Mouse (Mus musculus): Measurements from ENCODE around the gene Capns2.
"Not testable (repeated sequence)": the region's sequence is repeated elsewhere in the genome, so short reads cannot be mapped to it uniquely, and the experiment has no call there.

The Capns2 gene
- long read RNA-seq, experiment 1: 0 reads
- long read RNA-seq, experiment 2: 0 reads

- intact Hi-C loops (cut with DNase I): no loop called here
Observed at GRCm38 (mm10) chr8:92901107-92901506, at the start of gene Capns2. Gene Capns2 (plus strand): TSS chr8:92901407.

GRCm38 (mm10) chr8:92853188-92853983, 47.8 kb upstream of the Capns2 start:
- intact Hi-C loops (cut with DNase I): no loop called here

DNA sequence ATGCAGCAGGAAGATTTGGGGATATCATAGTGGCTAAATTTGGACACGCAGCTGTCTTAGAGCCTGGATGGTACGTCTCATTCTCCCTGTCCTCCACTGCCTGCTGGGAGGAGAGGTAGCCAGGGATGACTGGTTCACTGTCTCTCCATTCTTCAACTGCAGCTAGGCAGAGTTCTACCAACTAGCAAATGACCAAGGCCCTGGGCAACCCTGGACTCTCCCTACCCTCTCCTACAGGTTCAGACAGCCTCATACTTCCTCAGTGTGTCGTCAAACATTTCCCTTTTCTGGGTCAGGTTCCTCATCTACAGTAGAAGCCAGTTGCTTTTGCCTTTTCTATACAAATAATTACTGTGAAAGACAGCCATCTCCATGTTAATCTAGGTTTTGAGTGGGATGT, 46.5 kb upstream of the Capns2 start:
- intact Hi-C loops (cut with DNase I): no loop called here

- intact Hi-C loops (cut with DNase I): no loop called here
Observed at GRCm38 (mm10) chr8:92855171-92855894, 45.9 kb upstream of the Capns2 start, which contains the start of gene Lpcat2. Gene Lpcat2 (plus strand): TSS chr8:92855339.

- intact Hi-C loops (cut with DNase I): no loop called here
Observed at GRCm38 (mm10) chr8:92856273-92856986, 44.8 kb upstream of the Capns2 start.

DNA sequence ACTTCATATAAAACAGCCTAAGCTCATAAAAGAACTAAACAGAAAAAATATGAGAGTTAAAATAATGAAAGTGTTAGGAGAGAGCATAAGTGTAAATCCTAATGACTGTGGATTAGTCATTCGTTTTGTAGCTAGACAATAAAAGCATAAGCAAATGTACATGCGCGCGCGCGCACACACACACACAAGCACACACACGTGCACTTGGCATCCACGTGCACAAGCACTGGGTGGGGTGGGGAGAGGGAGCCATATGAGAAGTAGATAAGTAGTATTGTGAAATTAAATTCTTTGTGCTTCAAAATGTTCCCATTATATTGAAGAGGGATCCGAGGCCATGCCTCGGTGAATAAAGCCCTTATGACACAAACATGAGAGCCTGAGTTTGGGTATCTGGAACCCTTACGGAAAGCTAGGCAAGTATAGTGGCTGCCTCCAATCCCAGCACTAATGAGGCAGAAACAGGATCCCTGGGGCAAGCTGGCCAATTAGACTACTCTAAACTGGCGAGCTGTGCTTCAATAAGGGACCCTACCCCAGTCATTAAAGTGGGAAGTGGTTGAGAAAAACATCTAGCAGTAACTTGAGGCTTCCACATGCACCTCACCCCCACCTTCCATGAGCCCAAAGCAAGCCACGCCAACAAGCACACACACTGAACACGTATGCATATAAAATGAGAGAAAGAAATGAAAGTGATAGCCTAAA, 42.6 kb upstream of the Capns2 start:
- intact Hi-C loops (cut with DNase I): no loop called here

- intact Hi-C loops (cut with DNase I): no loop called here
Observed at GRCm38 (mm10) chr8:92861977-92862376, 39.2 kb upstream of the Capns2 start.

DNA sequence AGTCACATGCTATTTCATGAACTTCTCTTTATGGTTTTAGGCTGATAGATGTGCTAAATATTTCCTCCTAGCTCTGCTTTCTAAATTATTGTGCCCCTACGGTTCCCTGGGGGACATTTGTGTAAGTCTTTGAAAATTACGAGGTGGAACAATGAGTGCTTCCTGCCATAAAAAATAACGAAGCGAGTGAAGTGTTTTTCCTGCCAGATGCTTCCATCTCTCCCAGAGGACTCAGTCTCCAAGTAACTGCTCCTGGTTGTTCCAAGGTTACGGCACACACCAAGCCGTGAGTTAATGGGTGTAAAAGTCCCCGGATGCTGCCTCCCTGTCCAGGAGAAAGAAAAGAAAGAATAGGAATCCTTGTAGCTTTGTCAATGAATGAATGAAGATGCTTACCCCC, 30.9 kb upstream of the Capns2 start:
- intact Hi-C loops (cut with DNase I): no loop called here

DNA sequence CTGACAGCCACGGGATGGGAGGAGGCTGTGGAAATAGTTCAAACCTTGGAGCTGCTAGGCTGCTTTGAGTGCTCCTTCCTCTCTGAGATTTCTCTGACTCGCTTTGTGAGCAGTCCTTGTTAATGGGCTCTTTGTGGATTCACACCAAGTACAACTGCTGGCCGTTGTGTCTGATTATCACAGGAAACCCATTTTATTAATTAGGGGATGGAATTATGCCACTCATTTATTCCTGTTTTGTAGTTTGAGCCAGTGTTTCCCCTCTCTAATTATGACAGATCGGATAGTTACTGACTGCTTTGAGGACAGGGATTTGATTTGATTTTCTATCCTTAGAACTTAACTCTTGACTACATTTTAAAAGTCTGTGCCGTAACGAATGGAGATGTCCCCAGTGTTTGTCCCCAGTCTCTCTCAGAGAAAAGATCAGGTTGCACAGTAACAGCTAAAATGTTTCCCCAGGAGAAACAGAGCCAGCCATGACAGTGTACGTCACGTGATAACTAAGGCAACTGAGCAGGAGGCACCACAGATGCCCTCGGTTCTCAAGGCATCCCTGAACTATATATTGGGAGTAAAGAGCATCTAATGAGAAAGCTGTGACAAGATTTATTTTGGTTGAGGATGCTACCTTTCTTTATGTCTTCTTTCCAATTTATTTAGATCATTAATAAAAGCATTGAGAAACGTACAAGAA, 29.0 kb upstream of the Capns2 start:
- intact Hi-C loops (cut with DNase I): no loop called here

GRCm38 (mm10) chr8:92875795-92876194, 25.4 kb upstream of the Capns2 start:
- intact Hi-C loops (cut with DNase I): no loop called here

GRCm38 (mm10) chr8:92881247-92881646, 20.0 kb upstream of the Capns2 start:
- intact Hi-C loops (cut with DNase I): no loop called here

DNA sequence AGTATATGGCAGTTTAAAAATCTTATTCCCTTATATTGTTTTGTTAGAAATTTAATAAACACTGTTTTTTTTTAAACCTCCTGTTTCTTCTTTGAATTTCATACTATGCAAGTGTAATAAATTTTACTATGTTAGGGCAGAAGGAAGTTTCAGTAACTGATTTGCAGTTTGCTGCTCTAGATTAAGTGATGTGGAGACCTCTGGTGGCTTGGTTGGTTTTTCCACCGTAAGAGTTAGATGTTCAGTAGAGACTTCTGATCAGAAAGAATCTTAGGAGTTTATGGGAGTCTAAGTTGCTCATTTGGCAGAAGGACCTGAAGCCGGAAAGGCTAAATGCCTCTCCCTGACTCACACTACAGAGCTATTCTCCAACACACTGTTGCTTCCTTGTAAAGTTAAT, 17.4 kb upstream of the Capns2 start:
- intact Hi-C loops (cut with DNase I): loop anchor here (2.0 kb wide), 1 partner anchor 65 kb away; no protein-coding TSS in a partner anchor

DNA sequence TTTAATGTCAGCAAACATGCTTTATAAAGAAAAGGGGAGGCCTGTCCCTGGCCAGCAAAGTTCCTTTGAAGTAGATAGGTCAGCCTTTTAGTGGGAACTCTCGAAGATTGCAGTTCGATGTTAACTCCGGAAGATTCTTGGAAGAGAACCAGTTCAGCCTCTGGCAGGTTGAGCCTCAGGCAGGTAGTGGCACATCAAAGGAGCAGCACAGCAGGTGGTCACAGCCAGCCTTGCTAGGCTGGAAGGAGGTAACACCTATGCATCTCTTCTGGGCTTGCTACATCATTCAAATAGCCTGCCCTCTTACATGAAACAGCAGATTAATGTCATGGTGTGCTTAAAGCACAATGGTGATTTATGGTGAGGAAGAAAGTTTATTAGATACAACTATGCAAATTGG, 9.0 kb upstream of the Capns2 start:
- intact Hi-C loops (cut with DNase I): not testable (repeated sequence)

GRCm38 (mm10) chr8:92893870-92894269, 7.3 kb upstream of the Capns2 start:
- intact Hi-C loops (cut with DNase I): no loop called here

- intact Hi-C loops (cut with DNase I): no loop called here
Observed at GRCm38 (mm10) chr8:92895053-92895452, 6.2 kb upstream of the Capns2 start.

DNA sequence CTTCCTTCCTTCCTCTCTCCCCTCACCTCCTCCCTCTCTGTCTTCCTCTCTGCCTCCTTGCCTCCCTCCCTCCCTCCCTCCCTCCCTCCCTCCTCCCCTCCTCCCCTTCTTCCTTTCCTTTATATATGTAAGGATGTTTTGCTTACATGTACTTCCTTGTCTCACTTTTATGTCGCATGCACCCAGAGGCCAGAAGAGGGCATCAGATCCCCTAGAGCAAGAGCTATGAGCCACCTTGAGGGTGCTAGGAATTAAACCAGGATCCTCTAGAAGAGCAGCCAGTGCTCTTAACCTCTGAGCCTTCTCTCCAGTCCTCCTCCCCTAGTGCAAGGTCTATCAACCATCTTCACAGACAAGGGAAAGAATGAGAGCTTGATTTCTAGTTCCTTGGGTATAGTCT, 5.2 kb upstream of the Capns2 start:
- intact Hi-C loops (cut with DNase I): no loop called here

DNA sequence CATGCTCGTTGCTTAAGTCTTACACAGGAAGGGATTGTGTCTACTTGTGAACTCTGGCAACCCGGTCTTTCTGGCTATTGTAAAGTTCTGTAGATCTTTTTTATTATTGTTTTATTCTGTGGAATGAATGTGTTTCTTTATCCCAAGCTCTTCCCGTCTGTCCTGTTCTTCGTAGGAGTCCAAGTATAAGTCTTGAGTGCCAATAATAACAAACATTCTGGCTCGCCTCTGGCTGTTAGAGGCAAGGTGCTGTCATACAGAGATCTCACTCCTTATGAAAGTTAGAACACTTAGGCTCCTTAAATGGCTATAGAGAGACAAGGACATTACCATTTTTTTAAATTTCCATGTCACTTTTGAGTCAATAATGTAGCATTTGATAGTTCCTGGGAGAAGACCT, 4.6 kb upstream of the Capns2 start:
- intact Hi-C loops (cut with DNase I): no loop called here

GRCm38 (mm10) chr8:92897794-92898193, 3.4 kb upstream of the Capns2 start:
- intact Hi-C loops (cut with DNase I): no loop called here

DNA sequence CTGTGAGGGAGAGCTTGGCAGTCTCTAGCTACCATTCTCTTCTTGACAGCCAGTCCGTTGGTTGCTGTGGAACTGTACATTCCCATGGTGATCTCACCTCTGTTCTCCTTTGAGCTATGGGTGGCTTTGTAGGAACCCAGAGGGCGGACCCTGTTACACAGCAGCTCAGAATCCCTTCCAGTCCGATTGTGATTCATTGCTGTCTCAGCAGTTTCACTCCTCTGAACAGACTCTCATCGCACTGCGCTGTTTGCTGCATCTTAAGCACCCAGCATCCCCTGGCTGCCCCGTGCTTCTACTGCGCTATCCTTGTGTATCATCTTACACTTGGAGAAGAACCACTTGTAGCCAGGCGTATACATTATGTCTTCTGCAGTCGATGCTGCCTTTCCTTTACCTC, 1.6 kb upstream of the Capns2 start:
- intact Hi-C loops (cut with DNase I): no loop called here

DNA sequence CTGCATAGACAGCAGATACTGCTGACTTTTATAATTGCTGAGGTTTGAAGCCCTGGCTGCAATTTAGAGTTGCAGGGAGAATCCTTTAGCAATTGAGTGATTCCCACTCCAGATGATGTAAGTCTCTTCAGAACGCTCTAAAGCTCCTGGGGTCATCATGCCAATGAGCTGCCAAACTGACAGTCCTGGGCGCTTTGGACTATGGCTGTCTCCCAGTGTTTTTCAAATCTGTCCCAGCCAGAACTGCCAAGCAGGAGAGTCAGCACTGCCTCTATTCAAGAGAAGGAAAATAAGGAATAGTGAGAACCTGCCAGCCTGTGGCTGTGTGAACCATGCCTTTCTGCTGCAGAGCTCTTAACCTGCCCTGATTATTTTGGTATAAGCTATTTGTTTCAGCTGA, 1.8 kb downstream of the Capns2 start:
- intact Hi-C loops (cut with DNase I): no loop called here
